Mouse (Mus musculus) gastrocnemius, postnatal 25 days (tissue): ENCODE results near the gene Meox2. TPM values are rescaled to one million over a fixed set of nuclear protein-coding genes. Genes with fewer than 3 reads are reported as not detected.

Source experiments
- total RNA-seq, 2 experiments: library from RNA; stranded (reverse); gene quantifications; 1 replicate in 1 of 2; 2 replicates in 1 of 2; pipeline ENCODE4 v1.2.3; 2021

The Meox2 gene
- total RNA-seq, 2 experiments from 2014 or later, result 12.8 to 14.3 TPM

Other genes with a start within 250 kb of the Meox2 start
- 1 to 10 TPM; 1.7 to 2.7 TPM for gene Agmo, start 133.1 kb downstream of the Meox2 start, total RNA-seq